Mouse (Mus musculus): ENCODE measurements around the gene Idnk. TPM values are rescaled to one million over a fixed set of nuclear protein-coding genes. Genes with fewer than 3 reads are reported as not detected.
A peak's percentile ranks its signal among the peaks of the same experiment; 100 is the strongest.

Idnk gene
- polyA plus RNA-seq, 1 experiment: 6.0 TPM

DNA sequence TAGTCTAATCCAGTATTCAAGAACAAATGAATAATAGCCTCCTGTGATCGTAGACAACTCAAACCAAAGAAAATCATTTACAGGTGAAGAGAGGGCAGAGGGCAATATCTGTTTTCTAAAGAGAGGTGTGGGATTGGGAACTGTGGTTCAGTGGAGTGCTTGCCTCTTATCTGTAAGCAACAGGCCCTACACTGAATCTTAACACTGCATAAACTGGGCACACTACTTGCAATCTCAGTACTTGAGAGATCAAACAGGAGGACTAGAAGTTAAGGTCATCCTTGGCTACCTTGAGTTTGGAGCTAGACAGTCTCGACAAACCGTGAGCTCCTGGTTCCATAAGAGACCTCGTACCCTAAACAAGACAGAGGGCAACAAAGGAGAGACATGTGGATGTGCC, 48.6 kb downstream of the Idnk start:
- Histone ChIP-seq H3K4me3 (ENCODE audit: control insufficient read depth, low read depth, low read length) (no peak overlapping the region), H3K36me3 (ENCODE audit: control insufficient read depth, insufficient read depth, low read length) (no peaks in the 10 kb centered on the region), H3K27me3 (ENCODE audit: control insufficient read depth, insufficient read depth, low read length) (no peaks in the 10 kb centered on the region), H3K27ac (ENCODE audit: control insufficient read depth, insufficient read depth, low read depth, low read length) (no peak overlapping the region), H3K4me1 (ENCODE audit: control insufficient read depth, insufficient read depth, low read length) (no peaks in the 10 kb centered on the region)
- no peak for TF ChIP-seq POLR2A (IDR thresholded peaks at IDR 0.05; ENCODE audit: control insufficient read depth, low read depth, low read length)
- no peak for TF ChIP-seq CTCF (IDR thresholded peaks at IDR 0.05; ENCODE audit: control insufficient read depth, insufficient read depth, insufficient replicate concordance, low read depth, low read length)

DNA sequence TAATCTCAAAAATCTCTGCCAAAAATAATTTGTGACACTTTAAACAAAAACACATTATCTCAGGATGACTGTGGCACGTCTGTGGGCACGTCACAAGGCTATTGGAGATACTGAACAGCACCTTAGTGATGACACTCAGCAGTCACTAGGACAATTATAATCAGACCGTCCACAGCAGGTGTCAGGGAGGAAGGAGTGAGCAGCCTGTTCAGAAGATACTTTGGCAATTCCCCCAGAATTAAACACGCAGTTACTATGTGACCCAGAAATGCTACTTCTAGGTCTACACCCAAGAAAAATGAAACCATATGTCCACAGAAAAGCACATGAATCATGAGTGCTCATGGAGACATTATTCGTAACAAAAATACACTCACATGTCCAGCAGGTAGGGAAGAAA, 53.0 kb downstream of the Idnk start:
- H3K4me1 ChIP-seq (ENCODE audit: control insufficient read depth, insufficient read depth, low read length): no peaks in the 10 kb centered on the region; the same call in 1 of the 2 replicates
- H3K27ac ChIP-seq (ENCODE audit: control insufficient read depth, insufficient read depth, low read depth, low read length): no peak overlapping the region
- no peak for TF ChIP-seq CTCF (IDR thresholded peaks at IDR 0.05; ENCODE audit: control insufficient read depth, insufficient read depth, insufficient replicate concordance, low read depth, low read length)
- TF ChIP-seq POLR2A (IDR thresholded peaks at IDR 0.05; ENCODE audit: control insufficient read depth, low read depth, low read length): no peak
- H3K4me3 ChIP-seq (ENCODE audit: control insufficient read depth, low read depth, low read length): no peak overlapping the region
- no peaks in the 10 kb centered on the region for H3K27me3 ChIP-seq (ENCODE audit: control insufficient read depth, insufficient read depth, low read length)
- no peaks in the 10 kb centered on the region for H3K36me3 ChIP-seq (ENCODE audit: control insufficient read depth, insufficient read depth, low read length)

DNA sequence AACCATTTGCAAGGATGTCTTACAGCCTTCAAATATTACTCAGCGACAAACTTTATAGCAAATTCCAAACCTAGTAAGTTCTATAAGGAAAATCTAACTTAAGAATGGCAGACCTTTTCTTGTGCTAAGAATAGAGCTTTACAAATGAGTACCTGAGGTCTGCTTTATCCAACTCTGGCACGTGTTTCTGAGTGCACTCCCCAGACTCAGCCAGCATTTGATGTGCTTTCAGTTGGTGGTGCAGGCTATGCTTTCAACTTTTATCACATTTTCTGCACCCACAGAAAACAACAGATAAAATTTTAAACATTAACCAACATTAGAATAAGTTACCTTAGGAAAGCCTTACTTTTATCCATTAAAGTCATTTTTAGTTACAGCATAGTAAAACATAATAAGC, 55.1 kb downstream of the Idnk start:
- Histone ChIP-seq H3K27ac (ENCODE audit: control insufficient read depth, insufficient read depth, low read depth, low read length) (no peak overlapping the region), H3K4me3 (ENCODE audit: control insufficient read depth, low read depth, low read length) (no peak overlapping the region), H3K27me3 (ENCODE audit: control insufficient read depth, insufficient read depth, low read length) (no peaks in the 10 kb centered on the region), H3K4me1 (ENCODE audit: control insufficient read depth, insufficient read depth, low read length) (no peaks in the 10 kb centered on the region; the same call in 1 of the 2 replicates), H3K36me3 (ENCODE audit: control insufficient read depth, insufficient read depth, low read length) (no peaks in the 10 kb centered on the region)
- no peak for TF ChIP-seq CTCF (IDR thresholded peaks at IDR 0.05; ENCODE audit: control insufficient read depth, insufficient read depth, insufficient replicate concordance, low read depth, low read length)
- TF ChIP-seq POLR2A (IDR thresholded peaks at IDR 0.05; ENCODE audit: control insufficient read depth, low read depth, low read length): no peak

DNA sequence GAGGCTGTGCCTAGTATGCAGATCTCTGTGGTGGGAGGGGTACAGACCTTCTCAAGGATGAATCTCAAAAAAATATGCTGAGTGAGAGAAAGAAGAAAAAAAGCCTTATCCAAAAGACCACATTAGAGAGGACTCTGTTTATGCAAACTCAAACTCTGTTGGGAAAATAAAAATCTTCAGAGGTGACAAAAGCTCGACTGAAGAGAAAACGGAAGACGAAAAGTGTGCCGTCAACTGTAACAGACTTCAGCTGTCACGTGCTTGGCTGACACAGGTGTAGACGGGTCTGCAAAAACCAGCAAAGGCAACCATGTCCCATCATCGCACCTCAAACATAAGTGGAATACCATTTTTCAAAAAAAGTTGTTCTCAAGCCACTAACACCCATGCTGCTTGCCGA, 56.4 kb downstream of the Idnk start:
- Histone ChIP-seq H3K4me1 (ENCODE audit: control insufficient read depth, insufficient read depth, low read length) (no peaks in the 10 kb centered on the region; the same call in 1 of the 2 replicates), H3K36me3 (ENCODE audit: control insufficient read depth, insufficient read depth, low read length) (no peaks in the 10 kb centered on the region), H3K27ac (ENCODE audit: control insufficient read depth, insufficient read depth, low read depth, low read length) (no peak overlapping the region), H3K27me3 (ENCODE audit: control insufficient read depth, insufficient read depth, low read length) (no peaks in the 10 kb centered on the region), H3K4me3 (ENCODE audit: control insufficient read depth, low read depth, low read length) (peak overlapping the region; percentile 12)
- no peak for TF ChIP-seq POLR2A (IDR thresholded peaks at IDR 0.05; ENCODE audit: control insufficient read depth, low read depth, low read length)
- TF ChIP-seq CTCF (IDR thresholded peaks at IDR 0.05; ENCODE audit: control insufficient read depth, insufficient read depth, insufficient replicate concordance, low read depth, low read length): no peak

Other genes starting within 250 kb of the Idnk start
- gene Spock1, start 249.3 kb upstream of the Idnk start, polyA plus RNA-seq (2012; rRNA removed): 0.70 and 0.79 TPM in 2 replicates
- 5.6 TPM in 2 replicates for gene Klhl3, start 44.1 kb upstream of the Idnk start, polyA plus RNA-seq (2012; rRNA removed)
- 36.8 and 45.7 TPM in 2 replicates for gene Hnrnpa0, start 29.1 kb upstream of the Idnk start, polyA plus RNA-seq (2012; rRNA removed)
- gene Ubqln1, start 58.0 kb downstream of the Idnk start, polyA plus RNA-seq (2012; rRNA removed): 95.2 and 117 TPM in 2 replicates
- 195 and 220 TPM in 2 replicates for gene Gkap1, start 118.0 kb downstream of the Idnk start, polyA plus RNA-seq (2012; rRNA removed)
- 57.6 and 60.5 TPM in 2 replicates for gene Kif27, start 201.5 kb downstream of the Idnk start, polyA plus RNA-seq (2012; rRNA removed)
- 3.4 and 3.9 TPM in 2 replicates for gene 2210016F16Rik, start 227.6 kb downstream of the Idnk start, polyA plus RNA-seq (2012; rRNA removed)
- 32.2 and 37.1 TPM in 2 replicates for gene Rmi1, start 244.6 kb downstream of the Idnk start, polyA plus RNA-seq (2012; rRNA removed)
- gene Hnrnpk, start 245.7 kb downstream of the Idnk start, polyA plus RNA-seq (2012; rRNA removed): 185 and 215 TPM in 2 replicates

All from testis, adult 2 months (tissue).